Mouse (Mus musculus) liver, adult 2 months (tissue): ENCODE measurements around the gene Acadsb. TPM values are rescaled to one million over a fixed set of nuclear protein-coding genes. Genes with fewer than 3 reads are reported as not detected.
A peak's percentile ranks its signal among the peaks of the same experiment; 100 is the strongest.

Experiments used
- DNase-seq: peaks from one replicate; pipeline ENCODE4 v3.0.0-alpha.2; 2011; ENCODE audit warnings: low read depth, low spot score; ENCODE audit errors: extremely low read depth
- H3K27ac ChIP-seq: fragments of 200-500 bp; replicated peaks from 2 replicates; pipeline ENCODE4 v1.5.1; 2012; ENCODE audit warnings: low read depth, mild to moderate bottlenecking, control low read depth, inconsistent platforms, low read length; ENCODE audit not compliant: insufficient read depth
- H3K27me3 ChIP-seq: fragments of 200-500 bp; 2 replicates; pipeline ENCODE4 v1.6.1; 2012; ENCODE audit warnings: mild to moderate bottlenecking, moderate library complexity, low read length, inconsistent platforms; ENCODE audit not compliant: control insufficient read depth, insufficient read depth
- H3K36me3 ChIP-seq: fragments of 200-500 bp; 2 replicates; pipeline ENCODE4 v1.6.1; 2012; ENCODE audit warnings: low read length, inconsistent platforms; ENCODE audit not compliant: control insufficient read depth, insufficient read depth
- H3K4me1 ChIP-seq: fragments of 200-500 bp; 2 replicates; pipeline ENCODE4 v1.6.1; 2011; ENCODE audit warnings: low read length; ENCODE audit not compliant: control insufficient read depth, insufficient read depth
- H3K4me3 ChIP-seq: fragments of 200-500 bp; 2 replicates; pipeline ENCODE4 v1.5.1; 2011; ENCODE audit warnings: low read depth, mild to moderate bottlenecking, control low read depth, low read length, moderate library complexity; ENCODE audit not compliant: insufficient read depth
- H3K79me2 ChIP-seq: fragments of 200-500 bp; 2 replicates; pipeline ENCODE4 v1.6.1; 2012; ENCODE audit warnings: inconsistent platforms, mild to moderate bottlenecking, low read length, moderate library complexity; ENCODE audit not compliant: control insufficient read depth, insufficient read depth
- H3K9ac ChIP-seq: fragments of 200-500 bp; 2 replicates; pipeline ENCODE4 v1.6.1; 2012; ENCODE audit warnings: low read depth, mild to moderate bottlenecking, control low read depth, inconsistent platforms, low read length
- CTCF ChIP-seq: fragments of 200-500 bp; IDR thresholded peaks from 2 replicates; pipeline ENCODE4 v1.5.1; 2011; ENCODE audit warnings: low read depth, low read length, control low read depth
- POLR2A ChIP-seq: fragments of 200-500 bp; IDR thresholded peaks from 2 replicates; pipeline ENCODE4 v1.6.1; 2011; ENCODE audit warnings: low read length, control low read depth; ENCODE audit not compliant: insufficient read depth; ENCODE audit errors: extremely low read depth
- WGBS: fragments of 180-500 bp; shearing (Covaris S2); methylation state at CpG from one replicate; pipeline ENCODE4 v1.1.7; 2018; 5-methylcytosine and 5-hydroxymethylcytosine counted together
- polyA plus RNA-seq: library from polyadenylated mRNA; depleted of rRNA; stranded (reverse); fragments of >200 nt; gene quantifications from 2 replicates; pipeline ENCODE4 v1.2.3, GENCODE M21; 2012
- total RNA-seq: library from RNA; depleted of rRNA; stranded (reverse); fragments of >200 nt; gene quantifications from 2 replicates; pipeline ENCODE4 v1.2.3, GENCODE M21; 2014

The Acadsb gene
- total and polyA plus RNA-seq, 2 experiments = 20.3 to 105 TPM

DNA sequence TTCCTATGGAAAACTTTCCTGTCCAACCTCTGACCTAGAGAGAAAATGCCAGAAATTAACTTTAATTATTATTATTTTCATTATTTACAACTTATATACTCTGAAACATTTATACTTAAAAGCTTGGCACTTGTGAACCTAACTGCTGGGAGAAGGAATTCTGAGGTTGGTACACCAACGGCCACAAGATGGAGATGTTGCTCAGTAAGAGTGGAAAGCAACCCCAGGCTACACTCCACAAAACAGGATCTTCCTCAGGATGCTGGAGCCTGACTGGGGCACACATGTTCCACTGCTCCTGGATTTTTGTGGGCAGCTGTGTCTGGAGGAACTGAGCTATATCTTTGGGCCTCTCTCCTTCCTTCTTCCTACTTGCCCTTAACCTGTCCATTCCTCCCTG lies 21.8 kb downstream of the Acadsb start:
- H3K27ac ChIP-seq = no peak overlapping the region
- no peak overlapping the region for H3K4me3 ChIP-seq
- DNase-seq = peak; percentile 36
- no peaks in the 10 kb centered on the region for H3K4me1 ChIP-seq
- WGBS = 27% methylated on average over 1 of the region's 1 CpGs
- no peaks in the 10 kb centered on the region for H3K27me3 ChIP-seq
- TF ChIP-seq POLR2A = no peak
- peak; percentile 27; the same call in 1 of the 2 replicates for TF ChIP-seq CTCF
- H3K79me2 ChIP-seq = no peaks in the 10 kb centered on the region
- H3K9ac ChIP-seq = no peak overlapping the region
- H3K36me3 ChIP-seq = peaks cover 55% of the 10 kb centered on the region

DNA sequence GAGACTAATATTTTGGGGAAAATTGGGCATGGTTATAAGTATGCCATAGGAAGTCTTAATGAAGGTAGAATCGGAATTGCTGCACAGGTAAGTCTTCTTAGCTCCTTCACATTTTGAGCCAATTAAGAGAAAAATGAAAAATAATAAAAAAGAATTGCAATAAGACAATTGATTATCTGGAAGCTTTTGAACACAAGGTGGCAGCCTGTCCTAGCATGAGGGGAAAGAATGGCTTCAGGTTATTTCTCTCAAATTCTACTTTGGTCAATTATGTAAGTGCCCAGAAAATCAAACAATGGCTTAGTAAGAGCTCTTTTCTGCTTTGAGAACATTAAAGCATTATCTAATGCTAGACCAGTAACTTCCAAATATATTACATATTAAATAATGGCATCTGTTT lies 23.9 kb downstream of the Acadsb start:
- no peak for DNase-seq
- Histone ChIP-seq H3K36me3 (peaks cover 50% of the 10 kb centered on the region), H3K27ac (no peak overlapping the region), H3K4me3 (no peak overlapping the region), H3K9ac (no peak overlapping the region), H3K27me3 (no peaks in the 10 kb centered on the region), H3K4me1 (no peaks in the 10 kb centered on the region), H3K79me2 (no peaks in the 10 kb centered on the region)
- WGBS = 90% methylated on average over 1 of the region's 1 CpGs
- TF ChIP-seq CTCF (no peak), POLR2A (no peak)

DNA sequence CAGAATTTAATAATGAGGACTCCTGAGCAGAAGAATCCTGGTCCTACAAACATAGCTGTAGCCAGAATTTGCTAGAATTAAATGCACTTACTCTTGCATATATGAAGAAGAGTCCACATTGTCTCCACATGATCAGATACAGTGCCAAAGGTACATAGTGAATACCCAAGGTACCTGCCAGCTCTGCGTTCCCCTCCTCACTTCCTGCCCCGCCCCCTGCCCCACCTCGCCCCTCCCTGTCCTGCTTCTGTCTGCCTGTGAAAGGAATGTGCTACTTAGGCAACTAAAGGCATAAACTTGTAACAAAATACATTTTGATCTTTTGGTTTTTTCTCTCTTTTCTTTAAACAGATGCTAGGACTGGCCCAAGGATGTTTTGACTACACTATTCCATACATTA lies 26.6 kb downstream of the Acadsb start:
- no peaks in the 10 kb centered on the region for H3K4me1 ChIP-seq
- DNase-seq = no peak
- H3K36me3 ChIP-seq = peaks cover 37% of the 10 kb centered on the region
- WGBS = 80% methylated on average over 3 of the region's 3 CpGs
- no peak for TF ChIP-seq CTCF
- no peak for TF ChIP-seq POLR2A
- no peaks in the 10 kb centered on the region for H3K27me3 ChIP-seq
- H3K9ac ChIP-seq = no peak overlapping the region
- H3K4me3 ChIP-seq = no peak overlapping the region
- H3K79me2 ChIP-seq = no peaks in the 10 kb centered on the region
- H3K27ac ChIP-seq = no peak overlapping the region

DNA sequence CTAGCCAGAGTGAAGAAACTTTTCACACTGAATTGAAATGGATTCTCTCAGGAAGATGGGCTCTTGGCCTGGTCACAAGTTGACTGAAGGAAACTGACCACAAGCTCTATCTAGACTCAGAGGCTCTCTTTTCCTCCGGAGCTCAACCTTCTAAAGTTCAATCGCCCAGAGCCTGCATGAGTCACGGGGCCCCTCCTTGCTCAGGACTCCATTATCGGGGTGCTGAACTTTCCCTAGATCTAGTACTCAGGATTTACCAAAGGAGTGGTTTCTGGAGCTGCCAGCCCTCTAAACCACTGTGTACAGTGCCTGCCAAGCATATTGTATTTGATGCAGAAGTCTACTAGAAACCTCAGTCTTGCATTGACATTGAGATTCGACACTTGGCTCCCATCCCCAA lies 46.3 kb downstream of the Acadsb start:
- Histone ChIP-seq H3K4me1 (peaks cover 8% of the 10 kb centered on the region), H3K27me3 (no peaks in the 10 kb centered on the region), H3K27ac (no peak overlapping the region), H3K36me3 (no peaks in the 10 kb centered on the region), H3K9ac (no peak overlapping the region), H3K79me2 (no peaks in the 10 kb centered on the region), H3K4me3 (no peak overlapping the region)
- WGBS = 90% methylated on average over 5 of the region's 5 CpGs
- TF ChIP-seq POLR2A = no peak
- no peak for TF ChIP-seq CTCF
- no peak for DNase-seq

DNA sequence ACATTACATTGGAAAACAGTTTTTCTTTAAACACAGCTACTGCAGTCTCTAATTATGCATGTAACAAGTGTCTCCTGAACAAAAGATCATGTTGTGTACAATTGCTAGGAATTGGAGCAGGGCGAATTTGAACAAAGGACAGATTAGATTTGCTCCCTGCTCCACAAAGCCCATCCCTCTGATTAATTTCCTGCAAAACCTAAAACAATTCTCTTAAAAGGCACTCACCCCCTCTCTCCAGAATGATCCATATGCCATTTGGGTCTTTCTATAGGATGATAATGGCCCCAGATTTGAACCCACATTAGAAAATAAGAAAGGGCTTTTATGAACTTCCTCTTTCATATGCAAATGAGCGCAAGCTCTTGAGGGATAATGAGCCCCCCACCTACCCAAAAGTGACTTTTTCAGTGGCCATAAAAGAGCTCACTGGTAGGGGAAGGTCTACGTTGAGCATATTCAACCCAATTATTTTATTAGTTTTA lies 54.8 kb downstream of the Acadsb start:
- no peak for DNase-seq
- H3K4me1 ChIP-seq = no peaks in the 10 kb centered on the region
- no peaks in the 10 kb centered on the region for H3K36me3 ChIP-seq
- WGBS = 81% methylated on average over 3 of the region's 3 CpGs
- H3K79me2 ChIP-seq = no peaks in the 10 kb centered on the region
- no peak overlapping the region for H3K4me3 ChIP-seq
- TF ChIP-seq POLR2A (no peak), CTCF (no peak)
- no peak overlapping the region for H3K9ac ChIP-seq
- H3K27me3 ChIP-seq = no peaks in the 10 kb centered on the region
- H3K27ac ChIP-seq = no peak overlapping the region

DNA sequence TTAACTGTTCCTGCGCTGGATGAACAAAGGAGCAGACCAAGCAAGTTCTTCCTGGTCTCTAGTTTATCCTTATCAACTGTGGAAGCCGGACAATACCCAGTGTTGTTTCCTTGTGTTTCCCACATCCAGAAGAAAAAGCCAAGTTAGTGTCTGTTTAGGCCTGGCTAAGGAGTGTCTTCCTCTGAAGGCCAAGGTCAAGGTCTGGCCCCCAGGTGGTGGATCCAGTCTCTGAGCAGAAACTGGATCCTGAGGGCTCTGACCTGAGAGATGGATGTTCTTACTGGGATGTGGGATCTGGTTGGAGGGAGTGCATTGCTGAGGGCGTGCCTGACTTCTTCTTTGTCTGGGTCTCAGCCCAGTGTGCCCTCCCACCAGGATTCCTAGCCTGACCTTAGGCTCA lies 55.3 kb downstream of the Acadsb start:
- no peak overlapping the region for H3K4me3 ChIP-seq
- 71% methylated on average over 3 of the region's 3 CpGs for WGBS
- no peak overlapping the region for H3K9ac ChIP-seq
- no peaks in the 10 kb centered on the region for H3K27me3 ChIP-seq
- H3K27ac ChIP-seq = no peak overlapping the region
- TF ChIP-seq CTCF (no peak), POLR2A (no peak)
- no peaks in the 10 kb centered on the region for H3K4me1 ChIP-seq
- no peaks in the 10 kb centered on the region for H3K36me3 ChIP-seq
- DNase-seq = no peak
- H3K79me2 ChIP-seq = no peaks in the 10 kb centered on the region
